Mouse (Mus musculus) G1E (cell line): ENCODE measurements around the gene Mogat1.

Source experiments
- CTCF ChIP-seq: IDR thresholded peaks from 2 replicates; pipeline ENCODE4 v1.5.1; 2012; ENCODE audit warnings: low read depth, low read length, inconsistent platforms, mixed read lengths
- TAL1 ChIP-seq: conservative IDR thresholded peaks from 2 replicates; pipeline ENCODE4 v1.6.1; 2012; ENCODE audit warnings: low read depth, low read length, inconsistent platforms, mixed read lengths

GRCm38 (mm10) chr1:78566963-78567362 lies 56.2 kb downstream of the Mogat1 start:
- TF ChIP-seq TAL1 (no peak), CTCF (no peak)
